In genomic region chr1:85071690-85072089, GRCm38 (mm10) we compare ENCODE assay signal across 29 mouse cellular contexts. TPM values are rescaled to one million over a fixed set of nuclear protein-coding genes. Genes with fewer than 3 reads are reported as not detected.
"Had no signal": no experiment of that assay in that cellular context is flagged by ENCODE, and none has a peak within 500 bp of the region (broad histone marks: within the 10 kb centered on the region; RNA-seq: fewer than 3 reads in every experiment).

No protein-coding gene starts in this region.

RNA-seq across cellular contexts. Expression of gene Gm10553, which starts 28.3 kb away (rescaled TPM):
- polyA plus RNA-seq: limb, embryonic 10.5 days; limb, embryonic 11.5 days; limb, embryonic 12.5 days; limb, embryonic 13.5 days; limb, embryonic 14.5 days; limb, embryonic 15.5 days; liver, adult 2 months; liver, embryonic 11.5 days; liver, embryonic 12.5 days; liver, embryonic 13.5 days; liver, embryonic 14.5 days; liver, embryonic 15.5 days; liver, embryonic 16.5 days; lung, adult 2 months; lung, embryonic 14.5 days; lung, embryonic 15.5 days; lung, embryonic 16.5 days; macrophage; midbrain, embryonic 10.5 days; midbrain, embryonic 11.5 days; midbrain, embryonic 12.5 days; midbrain, embryonic 13.5 days; midbrain, embryonic 14.5 days; midbrain, embryonic 15.5 days; midbrain, embryonic 16.5 days; midbrain, postnatal 0 days; myocyte; neural tube, embryonic 11.5 days; neural tube, embryonic 12.5 days had no signal

RNA-seq across cellular contexts. Expression of gene A530032D15Rik, which starts 38.0 kb away (rescaled TPM):
- polyA plus RNA-seq: limb, embryonic 10.5 days; limb, embryonic 11.5 days; limb, embryonic 12.5 days; limb, embryonic 13.5 days; limb, embryonic 14.5 days; limb, embryonic 15.5 days; liver, adult 2 months; liver, embryonic 11.5 days; liver, embryonic 13.5 days; liver, embryonic 16.5 days; lung, adult 2 months; lung, embryonic 14.5 days; lung, embryonic 15.5 days; lung, embryonic 16.5 days; midbrain, embryonic 10.5 days; midbrain, embryonic 11.5 days; midbrain, embryonic 12.5 days; midbrain, embryonic 13.5 days; midbrain, embryonic 14.5 days; midbrain, embryonic 15.5 days; midbrain, embryonic 16.5 days; midbrain, postnatal 0 days; myocyte; neural tube, embryonic 11.5 days; neural tube, embryonic 12.5 days had no signal
